In the genomic region with DNA sequence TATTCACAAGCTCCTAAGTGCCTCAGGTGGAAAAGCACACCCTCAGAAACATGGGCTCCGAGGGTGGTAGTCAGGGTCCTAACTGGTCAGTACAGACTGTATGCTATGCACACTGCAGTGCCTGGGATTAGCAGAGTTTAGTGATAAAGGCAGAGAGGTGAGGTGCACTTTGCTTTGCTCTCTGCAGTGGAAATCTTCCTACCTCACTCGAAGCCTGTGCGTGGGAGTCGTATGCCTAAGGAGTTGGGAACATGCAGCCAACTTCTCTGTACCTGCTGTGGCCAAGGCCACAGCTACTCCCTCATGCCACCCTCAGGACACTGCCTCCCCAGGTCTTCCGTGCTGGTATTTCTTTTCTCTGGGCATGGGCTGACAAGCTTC, we compare ENCODE assay signal across 20 mouse cellular contexts.
A peak's percentile ranks its signal among the peaks of the same experiment; 100 is the strongest.
DNase-seq lines count a peak whose midpoint lies in the region; ATAC-seq and TF ChIP-seq lines count a peak whose summit lies in the region.
"Had no signal": no experiment of that assay in that cellular context is flagged by ENCODE, and none has a peak within 500 bp of the region (broad histone marks: within the 10 kb centered on the region; RNA-seq: fewer than 3 reads in every experiment).

No protein-coding gene starts in this region.

- TF ChIP-seq CTCF in layer of hippocampus, adult 2 months (conservative IDR thresholded peaks at IDR 0.05): no peak

- ATAC-seq in forebrain, embryonic 12.5 days (ENCODE audit: low FRiP score): 0 out of 2 replicates have a peak, but pooled peaks have one; percentile 53
- ATAC-seq in forebrain, embryonic 16.5 days: no peak
- 0 out of 2 replicates have a peak, but pooled peaks have one; percentile 21 for ATAC-seq in midbrain, embryonic 13.5 days
- ATAC-seq: inflammation-experienced regulatory T-cells, adult 6 months had no signal

- WGBS in forebrain, embryonic 12.5 days: 66% methylated on average over 5 of the region's 5 CpGs
- 58% methylated on average over 5 of the region's 5 CpGs for WGBS in forebrain, embryonic 16.5 days
- WGBS in midbrain, embryonic 13.5 days: 74% methylated on average over 5 of the region's 5 CpGs
- 79% methylated on average over 5 of the region's 5 CpGs for WGBS in midbrain, embryonic 10.5 days

- no peak for DNase-seq in midbrain, embryonic 10.5 days (ENCODE audit: low spot score)
- DNase-seq in brain, adult 2 months (ENCODE audit: low read depth, low spot score): peak; percentile 72
- DNase-seq in cerebellum, postnatal 10 days: peak; percentile 25 to 29
- no peak for DNase-seq in layer of hippocampus, adult 2 months (ENCODE audit: low spot score in 2 of 2)
- DNase-seq in heart, adult 18-20 months: no peak
- DNase-seq: adrenal gland, postnatal 14 days; gastrocnemius, postnatal 14 days; heart, postnatal 10 days; kidney, adult 8-10 months; kidney, postnatal 36 days; right cerebral cortex, postnatal 25 days; thymus, postnatal 25 days had no signal

- no peak overlapping the region for H3K4me2 ChIP-seq in forebrain, embryonic 12.5 days
- H3K4me2 ChIP-seq in forebrain, embryonic 16.5 days (ENCODE audit: low read length): no peak overlapping the region
- no peak overlapping the region for H3K4me2 ChIP-seq in midbrain, embryonic 13.5 days (replicated peaks)
- H3K4me2 ChIP-seq: limb, embryonic 13.5 days had no signal

- peaks cover 4% of the 10 kb centered on the region; the same call in 1 of the 2 replicates for H3K27me3 ChIP-seq in forebrain, embryonic 12.5 days
- H3K27me3 ChIP-seq in forebrain, embryonic 16.5 days (replicated peaks; ENCODE audit: control insufficient read depth, insufficient read depth, low read length): no peaks in the 10 kb centered on the region
- no peaks in the 10 kb centered on the region; the same call in 1 of the 2 replicates for H3K27me3 ChIP-seq in midbrain, embryonic 13.5 days
- peaks cover 28% of the 10 kb centered on the region for H3K27me3 ChIP-seq in midbrain, embryonic 10.5 days (ENCODE audit: low read depth, poor library complexity, severe bottlenecking)

- no peaks in the 10 kb centered on the region for H3K9me3 ChIP-seq in forebrain, embryonic 12.5 days
- no peaks in the 10 kb centered on the region for H3K9me3 ChIP-seq in forebrain, embryonic 16.5 days (ENCODE audit: control insufficient read depth, low read length)
- H3K9me3 ChIP-seq in midbrain, embryonic 13.5 days: no peaks in the 10 kb centered on the region
- H3K9me3 ChIP-seq in midbrain, embryonic 10.5 days (replicated peaks): no peaks in the 10 kb centered on the region
- H3K9me3 ChIP-seq: limb, embryonic 13.5 days had no signal

- H3K9ac ChIP-seq in forebrain, embryonic 12.5 days: no peak overlapping the region
- H3K9ac ChIP-seq in forebrain, embryonic 16.5 days (replicated peaks; ENCODE audit: low read depth, low read length): no peak overlapping the region
- H3K9ac ChIP-seq in midbrain, embryonic 13.5 days (replicated peaks): no peak overlapping the region
- H3K9ac ChIP-seq: limb, embryonic 13.5 days; liver, embryonic 14.5 days had no signal

- no peaks in the 10 kb centered on the region for H3K36me3 ChIP-seq in forebrain, embryonic 12.5 days (replicated peaks)
- H3K36me3 ChIP-seq in forebrain, embryonic 16.5 days (ENCODE audit: control insufficient read depth, insufficient read depth): no peaks in the 10 kb centered on the region
- no peaks in the 10 kb centered on the region for H3K36me3 ChIP-seq in midbrain, embryonic 13.5 days
- no peaks in the 10 kb centered on the region for H3K36me3 ChIP-seq in midbrain, embryonic 10.5 days
- H3K36me3 ChIP-seq: limb, embryonic 13.5 days had no signal

- no peak overlapping the region for H3K27ac ChIP-seq in forebrain, embryonic 12.5 days
- no peak overlapping the region for H3K27ac ChIP-seq in forebrain, embryonic 16.5 days (ENCODE audit: low read length)
- peak overlapping the region; percentile 47; the same call in 1 of the 2 replicates for H3K27ac ChIP-seq in midbrain, embryonic 13.5 days
- H3K27ac ChIP-seq in midbrain, embryonic 10.5 days (replicated peaks): no peak overlapping the region
- H3K27ac ChIP-seq in layer of hippocampus, adult 2 months: no peak overlapping the region
- H3K27ac ChIP-seq: limb, embryonic 13.5 days; liver, embryonic 14.5 days; stomach, postnatal 0 days had no signal

- H3K4me3 ChIP-seq in forebrain, embryonic 12.5 days (replicated peaks): no peak overlapping the region
- no peak overlapping the region for H3K4me3 ChIP-seq in forebrain, embryonic 16.5 days (replicated peaks; ENCODE audit: low read length)
- H3K4me3 ChIP-seq in midbrain, embryonic 13.5 days (replicated peaks): no peak overlapping the region
- H3K4me3 ChIP-seq in midbrain, embryonic 10.5 days: no peak overlapping the region
- H3K4me3 ChIP-seq in layer of hippocampus, adult 2 months: no peak overlapping the region
- H3K4me3 ChIP-seq: limb, embryonic 13.5 days; myocyte had no signal

- H3K4me1 ChIP-seq in forebrain, embryonic 12.5 days: no peaks in the 10 kb centered on the region; the same call in 1 of the 2 replicates
- H3K4me1 ChIP-seq in forebrain, embryonic 16.5 days (replicated peaks; ENCODE audit: control insufficient read depth, insufficient read depth, low read length): peaks cover 3% of the 10 kb centered on the region
- H3K4me1 ChIP-seq in midbrain, embryonic 13.5 days (replicated peaks): peaks cover 13% of the 10 kb centered on the region; the same call in 1 of the 2 replicates
- 0 out of 2 replicates have a peak, but pooled peaks cover 2% of the 10 kb centered on the region for H3K4me1 ChIP-seq in midbrain, embryonic 10.5 days
- H3K4me1 ChIP-seq: limb, embryonic 13.5 days had no signal

Comparison
In these comparisons a context has a peak if more than half of its experiments do, and no peak if none do; other contexts are left out.
1. DNase-seq: peak in brain, adult 2 months (single experiment) and cerebellum, postnatal 10 days (2 of 2); none in midbrain, embryonic 10.5 days (single experiment), layer of hippocampus, adult 2 months (0 of 2) and heart, adult 18-20 months (0 of 2).